Mouse (Mus musculus) C2C12 (cell line): Measurements from ENCODE around the gene Cks1brt. TPM values are rescaled to one million over a fixed set of nuclear protein-coding genes. Genes with fewer than 3 reads are reported as not detected.

Experiments used
- H3K27me3 ChIP-seq: one replicate; pipeline ENCODE4 v1.6.1; 2011; ENCODE audit not compliant: control insufficient read depth, insufficient read depth, insufficient read length
- H3K36me3 ChIP-seq: one replicate; pipeline ENCODE4 v1.6.1; 2011; ENCODE audit not compliant: control insufficient read depth, insufficient read depth
- H3K4me3 ChIP-seq: one replicate; pipeline ENCODE4 v1.5.1; 2011; ENCODE audit warnings: mild to moderate bottlenecking, control low read depth; ENCODE audit not compliant: poor library complexity, insufficient read depth, severe bottlenecking
- H3K79me2 ChIP-seq: one replicate; pipeline ENCODE4 v1.6.1; 2011; ENCODE audit not compliant: control insufficient read depth, insufficient read depth
- H3K79me3 ChIP-seq: one replicate; pipeline ENCODE4 v1.6.1; 2011; ENCODE audit warnings: low read depth, control low read depth
- H3ac ChIP-seq: one replicate; pipeline ENCODE3; 2011; ENCODE audit warnings: low read depth; ENCODE audit not compliant: control insufficient read depth, insufficient read length
- CEBPB ChIP-seq: IDR thresholded peaks from one replicate; pipeline ENCODE4 v1.6.1; 2011; ENCODE audit warnings: low read depth, mild to moderate bottlenecking, control low read depth, moderate library complexity
- CTCF ChIP-seq: IDR thresholded peaks from one replicate; pipeline ENCODE4 v1.5.1; 2011; ENCODE audit not compliant: control insufficient read depth, insufficient read depth, insufficient read length
- FOSL1 ChIP-seq: IDR thresholded peaks from one replicate; pipeline ENCODE4 v1.8.0; 2011; ENCODE audit warnings: mild to moderate bottlenecking, low read length; ENCODE audit not compliant: poor library complexity, insufficient read depth, severe bottlenecking
- MAX ChIP-seq: IDR thresholded peaks from one replicate; pipeline ENCODE4 v1.6.1; 2011; ENCODE audit warnings: mild to moderate bottlenecking, control low read depth
- MYOD1 ChIP-seq: IDR thresholded peaks from one replicate; pipeline ENCODE4 v1.6.1; 2011; ENCODE audit warnings: low read depth; ENCODE audit not compliant: control insufficient read depth, insufficient read length
- MYOG ChIP-seq: IDR thresholded peaks from one replicate; pipeline ENCODE4 v1.6.1; 2011; ENCODE audit not compliant: control insufficient read depth, insufficient read length; ENCODE audit errors: extremely low read depth
- USF1 ChIP-seq: IDR thresholded peaks from one replicate; pipeline ENCODE4 v1.6.1; 2011; ENCODE audit warnings: low read depth, mild to moderate bottlenecking, control low read depth, moderate library complexity
- microRNA-seq: library from miRNA; unstranded; fragments of <30 nt; microRNA quantifications from one replicate; pipeline ENCODE4, GENCODE M21; 2019; ENCODE audit warnings: borderline microRNAs expressed
- polyA plus RNA-seq: library from polyadenylated mRNA; unstranded; fragments of >200 nt; fragmentation: generic; extraction: Trizol; gene quantifications from one replicate; pipeline ENCODE4 v1.2.1, GENCODE M21; 2012; ENCODE audit warnings: missing spikeins

Cks1brt gene
- polyA plus RNA-seq, 1 experiment, result not detected

GRCm38 (mm10) chr8:85175892-85176291 lies 24.2 kb downstream of the Cks1brt start:
- Histone ChIP-seq H3ac (no peak overlapping the region), H3K36me3 (no peaks in the 10 kb centered on the region), H3K4me3 (no peak overlapping the region), H3K79me3 (no peaks in the 10 kb centered on the region), H3K79me2 (no peaks in the 10 kb centered on the region), H3K27me3 (peaks cover 3% of the 10 kb centered on the region)
- no peak for TF ChIP-seq CTCF
- no peak for TF ChIP-seq MYOD1

DNA sequence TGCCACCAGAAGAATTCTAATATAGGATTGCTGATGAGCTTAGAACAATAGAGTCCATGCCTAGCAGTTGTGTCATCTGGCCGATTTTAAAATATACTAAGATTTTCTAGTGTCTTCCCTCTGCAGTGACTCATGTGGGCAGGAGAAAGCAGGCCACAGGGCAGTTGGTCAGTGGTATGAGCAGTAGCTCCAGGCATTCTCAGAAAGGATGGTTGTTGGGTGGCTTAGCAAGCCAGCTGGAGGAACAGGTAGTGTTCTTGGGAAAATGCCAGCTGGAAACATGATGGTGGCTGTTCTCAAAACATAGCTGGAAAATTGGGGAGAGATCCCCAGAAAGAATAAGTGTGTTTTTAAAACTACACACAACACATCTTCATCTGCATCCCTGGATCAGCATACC lies 40.6 kb downstream of the Cks1brt start:
- Histone ChIP-seq H3K36me3 (no peaks in the 10 kb centered on the region), H3K4me3 (no peak overlapping the region), H3ac (no peak overlapping the region), H3K79me3 (no peaks in the 10 kb centered on the region), H3K79me2 (no peaks in the 10 kb centered on the region), H3K27me3 (no peaks in the 10 kb centered on the region)
- no peak for TF ChIP-seq USF1
- TF ChIP-seq FOSL1, result no peak
- TF ChIP-seq CEBPB, result no peak
- no peak for TF ChIP-seq MAX
- no peak for TF ChIP-seq MYOD1
- TF ChIP-seq MYOG, result no peak
- no peak for TF ChIP-seq CTCF

- TF ChIP-seq USF1 (no peak), MYOG (no peak), CTCF (no peak), MYOD1 (no peak), CEBPB (no peak), MAX (no peak), FOSL1 (no peak)
- no peaks in the 10 kb centered on the region for H3K79me3 ChIP-seq
- H3ac ChIP-seq, result no peak overlapping the region
- no peaks in the 10 kb centered on the region for H3K36me3 ChIP-seq
- no peak overlapping the region for H3K4me3 ChIP-seq
- no peaks in the 10 kb centered on the region for H3K79me2 ChIP-seq
- H3K27me3 ChIP-seq, result no peaks in the 10 kb centered on the region
Observed at GRCm38 (mm10) chr8:85220220-85220619, 68.5 kb downstream of the Cks1brt start.

GRCm38 (mm10) chr8:85220992-85221391 lies 69.3 kb downstream of the Cks1brt start:
- Histone ChIP-seq H3K4me3 (no peak overlapping the region), H3K79me2 (no peaks in the 10 kb centered on the region), H3K27me3 (no peaks in the 10 kb centered on the region), H3ac (no peak overlapping the region), H3K36me3 (no peaks in the 10 kb centered on the region), H3K79me3 (no peaks in the 10 kb centered on the region)
- TF ChIP-seq FOSL1 (no peak), CTCF (no peak), MYOG (no peak), MYOD1 (no peak), MAX (no peak), CEBPB (no peak), USF1 (no peak)

Small RNAs within 50 kb of the gene (microRNA-seq; reads per million reads assigned to microRNA genes)
- not detected for gene Gm23388

Other genes starting within 250 kb of the Cks1brt start
- gene Klf1, start 250.0 kb upstream of the Cks1brt start, polyA plus RNA-seq, result 0.09 TPM
- gene Dnase2a, start 243.4 kb upstream of the Cks1brt start, polyA plus RNA-seq, result 9.0 TPM
- not detected for gene Mast1, start 214.6 kb upstream of the Cks1brt start, polyA plus RNA-seq
- gene Rtbdn, start 204.9 kb upstream of the Cks1brt start, polyA plus RNA-seq, result 0.05 TPM
- gene Gm49661, start 182.5 kb upstream of the Cks1brt start, polyA plus RNA-seq, result not detected
- 609 TPM for gene Prdx2, start 182.3 kb upstream of the Cks1brt start, polyA plus RNA-seq
- gene Rnaseh2a, start 182.2 kb upstream of the Cks1brt start, polyA plus RNA-seq, result 145 TPM
- gene Junb, start 173.2 kb upstream of the Cks1brt start, polyA plus RNA-seq, result 158 TPM
- gene Hook2, start 161.3 kb upstream of the Cks1brt start, polyA plus RNA-seq, result 7.0 TPM
- 0.04 TPM for gene Best2, start 137.4 kb upstream of the Cks1brt start, polyA plus RNA-seq
- gene Asna1, start 126.6 kb upstream of the Cks1brt start, polyA plus RNA-seq, result 253 TPM
- gene Trir, start 125.1 kb upstream of the Cks1brt start, polyA plus RNA-seq, result 321 TPM
- gene Tnpo2, start 115.0 kb upstream of the Cks1brt start, polyA plus RNA-seq, result 52.0 TPM
- gene Fbxw9, start 91.9 kb upstream of the Cks1brt start, polyA plus RNA-seq, result 20.0 TPM
- not detected for gene Gm5741, start 83.9 kb upstream of the Cks1brt start, polyA plus RNA-seq
- 123 TPM for gene Dhps, start 80.2 kb upstream of the Cks1brt start, polyA plus RNA-seq
- 152 TPM for gene Wdr83os, start 71.2 kb upstream of the Cks1brt start, polyA plus RNA-seq
- gene Wdr83, start 70.6 kb upstream of the Cks1brt start, polyA plus RNA-seq, result 25.0 TPM
- 9.8 TPM for gene Man2b1, start 68.7 kb upstream of the Cks1brt start, polyA plus RNA-seq
- gene Zfp791, start 28.8 kb upstream of the Cks1brt start, polyA plus RNA-seq, result 0.07 TPM
- not detected for gene Olfr371, start 74.1 kb downstream of the Cks1brt start, polyA plus RNA-seq
- 41.6 TPM for gene Orc6, start 147.7 kb downstream of the Cks1brt start, polyA plus RNA-seq
- gene Vps35, start 147.9 kb downstream of the Cks1brt start, polyA plus RNA-seq, result 38.8 TPM
- gene Mylk3, start 234.4 kb downstream of the Cks1brt start, polyA plus RNA-seq, result not detected